Mouse (Mus musculus): ENCODE results near the gene Rnh1. TPM values are rescaled to one million over a fixed set of nuclear protein-coding genes. Genes with fewer than 3 reads are reported as not detected.

Rnh1 gene
- polyA plus RNA-seq, 1 experiment: 251 TPM

- Histone ChIP-seq H3K27me3 (ENCODE audit: control insufficient read depth, insufficient read depth, insufficient read length) (peaks cover 37% of the 10 kb centered on the region), H3ac (ENCODE audit: control insufficient read depth, insufficient read length, low read depth) (peak within 1 kb of the TSS; percentile 69), H3K79me2 (ENCODE audit: control insufficient read depth, insufficient read depth) (no peaks in the 10 kb centered on the region), H3K4me3 (ENCODE audit: insufficient read depth, poor library complexity, severe bottlenecking) (peak within 1 kb of the TSS; percentile 34), H3K79me3 (ENCODE audit: low read depth) (no peaks in the 10 kb centered on the region), H3K36me3 (ENCODE audit: control insufficient read depth, insufficient read depth) (no peaks in the 10 kb centered on the region)
- TF ChIP-seq CTCF (IDR thresholded peaks at IDR 0.05; ENCODE audit: control insufficient read depth, insufficient read depth, insufficient read length) (no peak), MYOD1 (IDR thresholded peaks at IDR 0.05; ENCODE audit: control insufficient read depth, insufficient read length, low read depth) (no peak), MAX (IDR thresholded peaks at IDR 0.05) (no peak), FOSL1 (IDR thresholded peaks at IDR 0.05; ENCODE audit: insufficient read depth, low read length, poor library complexity, severe bottlenecking) (no peak), MYOG (IDR thresholded peaks at IDR 0.05; ENCODE audit: control insufficient read depth, extremely low read depth, insufficient read length) (no peak), CEBPB (IDR thresholded peaks at IDR 0.05; ENCODE audit: low read depth) (no peak), USF1 (IDR thresholded peaks at IDR 0.05; ENCODE audit: low read depth) (no peak)
Measured at GRCm38 (mm10) chr7:141215101-141215879, 42.6 kb upstream of the Rnh1 start, which contains the start of gene Rassf7. Gene Rassf7 (plus strand): TSS chr7:141215860.

- H3K79me2 ChIP-seq (ENCODE audit: control insufficient read depth, insufficient read depth): no peaks in the 10 kb centered on the region
- no peak overlapping the region for H3ac ChIP-seq (ENCODE audit: control insufficient read depth, insufficient read length, low read depth)
- H3K27me3 ChIP-seq (ENCODE audit: control insufficient read depth, insufficient read depth, insufficient read length): peaks cover 46% of the 10 kb centered on the region
- TF ChIP-seq MAX (IDR thresholded peaks at IDR 0.05): no peak
- no peak for TF ChIP-seq FOSL1 (IDR thresholded peaks at IDR 0.05; ENCODE audit: insufficient read depth, low read length, poor library complexity, severe bottlenecking)
- TF ChIP-seq CTCF (IDR thresholded peaks at IDR 0.05; ENCODE audit: control insufficient read depth, insufficient read depth, insufficient read length): no peak
- no peak for TF ChIP-seq MYOG (IDR thresholded peaks at IDR 0.05; ENCODE audit: control insufficient read depth, extremely low read depth, insufficient read length)
- no peak for TF ChIP-seq USF1 (IDR thresholded peaks at IDR 0.05; ENCODE audit: low read depth)
- TF ChIP-seq CEBPB (IDR thresholded peaks at IDR 0.05; ENCODE audit: low read depth): no peak
- no peak for TF ChIP-seq MYOD1 (IDR thresholded peaks at IDR 0.05; ENCODE audit: control insufficient read depth, insufficient read length, low read depth)
- no peaks in the 10 kb centered on the region for H3K36me3 ChIP-seq (ENCODE audit: control insufficient read depth, insufficient read depth)
- H3K79me3 ChIP-seq (ENCODE audit: low read depth): no peaks in the 10 kb centered on the region
- no peak overlapping the region for H3K4me3 ChIP-seq (ENCODE audit: insufficient read depth, poor library complexity, severe bottlenecking)
Measured at GRCm38 (mm10) chr7:141214310-141214709, 41.7 kb upstream of the Rnh1 start.

- H3K79me2 ChIP-seq (ENCODE audit: control insufficient read depth, insufficient read depth): no peaks in the 10 kb centered on the region
- no peak within 1 kb of the TSS for H3K4me3 ChIP-seq (ENCODE audit: insufficient read depth, poor library complexity, severe bottlenecking)
- H3K36me3 ChIP-seq (ENCODE audit: control insufficient read depth, insufficient read depth): no peaks in the 10 kb centered on the region
- no peak within 1 kb of the TSS for H3ac ChIP-seq (ENCODE audit: control insufficient read depth, insufficient read length, low read depth)
- no peaks in the 10 kb centered on the region for H3K79me3 ChIP-seq (ENCODE audit: low read depth)
- TF ChIP-seq FOSL1 (IDR thresholded peaks at IDR 0.05; ENCODE audit: insufficient read depth, low read length, poor library complexity, severe bottlenecking) (no peak), MAX (IDR thresholded peaks at IDR 0.05) (no peak), CTCF (IDR thresholded peaks at IDR 0.05; ENCODE audit: control insufficient read depth, insufficient read depth, insufficient read length) (no peak), USF1 (IDR thresholded peaks at IDR 0.05; ENCODE audit: low read depth) (no peak), MYOG (IDR thresholded peaks at IDR 0.05; ENCODE audit: control insufficient read depth, extremely low read depth, insufficient read length) (no peak), CEBPB (IDR thresholded peaks at IDR 0.05; ENCODE audit: low read depth) (no peak), MYOD1 (IDR thresholded peaks at IDR 0.05; ENCODE audit: control insufficient read depth, insufficient read length, low read depth) (no peak)
- H3K27me3 ChIP-seq (ENCODE audit: control insufficient read depth, insufficient read depth, insufficient read length): peaks cover 52% of the 10 kb centered on the region
Measured at GRCm38 (mm10) chr7:141213605-141214235, 41.1 kb upstream of the Rnh1 start, which contains the start of gene Lmntd2. Gene Lmntd2 (minus strand): TSS chr7:141214080.

GRCm38 (mm10) chr7:141213133-141213532 lies 40.5 kb upstream of the Rnh1 start:
- H3K27me3 ChIP-seq (ENCODE audit: control insufficient read depth, insufficient read depth, insufficient read length): peaks cover 57% of the 10 kb centered on the region
- H3K79me2 ChIP-seq (ENCODE audit: control insufficient read depth, insufficient read depth): no peaks in the 10 kb centered on the region

GRCm38 (mm10) chr7:141210606-141211131 lies 38.0 kb upstream of the Rnh1 start:
- TF ChIP-seq USF1 (IDR thresholded peaks at IDR 0.05; ENCODE audit: low read depth) (no peak), MYOG (IDR thresholded peaks at IDR 0.05; ENCODE audit: control insufficient read depth, extremely low read depth, insufficient read length) (no peak), MAX (IDR thresholded peaks at IDR 0.05) (no peak), FOSL1 (IDR thresholded peaks at IDR 0.05; ENCODE audit: insufficient read depth, low read length, poor library complexity, severe bottlenecking) (no peak)
- Histone ChIP-seq H3K27me3 (ENCODE audit: control insufficient read depth, insufficient read depth, insufficient read length) (peaks cover 65% of the 10 kb centered on the region), H3K36me3 (ENCODE audit: control insufficient read depth, insufficient read depth) (no peaks in the 10 kb centered on the region), H3K79me2 (ENCODE audit: control insufficient read depth, insufficient read depth) (no peaks in the 10 kb centered on the region), H3K4me3 (ENCODE audit: insufficient read depth, poor library complexity, severe bottlenecking) (no peak overlapping the region), H3K79me3 (ENCODE audit: low read depth) (no peaks in the 10 kb centered on the region), H3ac (ENCODE audit: control insufficient read depth, insufficient read length, low read depth) (no peak overlapping the region)

More at GRCm38 (mm10) chr7:141213133-141213532, 40.5 kb upstream of the Rnh1 start:
- Histone ChIP-seq H3K4me3 (ENCODE audit: insufficient read depth, poor library complexity, severe bottlenecking) (no peak overlapping the region), H3K36me3 (ENCODE audit: control insufficient read depth, insufficient read depth) (no peaks in the 10 kb centered on the region), H3ac (ENCODE audit: control insufficient read depth, insufficient read length, low read depth) (no peak overlapping the region), H3K79me3 (ENCODE audit: low read depth) (no peaks in the 10 kb centered on the region)
- TF ChIP-seq USF1 (IDR thresholded peaks at IDR 0.05; ENCODE audit: low read depth) (no peak), MYOD1 (IDR thresholded peaks at IDR 0.05; ENCODE audit: control insufficient read depth, insufficient read length, low read depth) (no peak), CEBPB (IDR thresholded peaks at IDR 0.05; ENCODE audit: low read depth) (no peak)

Data from C2C12 (cell line).